Mouse (Mus musculus): ENCODE results near the gene Slc2a9.
"Not testable (repeated sequence)": the region's sequence is repeated elsewhere in the genome, so short reads cannot be mapped to it uniquely, and the experiment has no call there.

Gene Slc2a9

GRCm38 (mm10) chr5:38500043-38500442, 2.9 kb downstream of the Slc2a9 start:
- no peak for DNase-seq (ENCODE audit: low spot score)

- no peak for DNase-seq (ENCODE audit: low spot score)
Measured at GRCm38 (mm10) chr5:38499316-38499811, 3.6 kb downstream of the Slc2a9 start.

GRCm38 (mm10) chr5:38498479-38498878, 4.5 kb downstream of the Slc2a9 start:
- no peak for DNase-seq (ENCODE audit: low spot score)

- DNase-seq (ENCODE audit: low spot score) = no peak
Measured at GRCm38 (mm10) chr5:38496491-38497057, 6.4 kb downstream of the Slc2a9 start.

GRCm38 (mm10) chr5:38493890-38494289, 9.1 kb downstream of the Slc2a9 start:
- DNase-seq (ENCODE audit: low spot score) = no peak

DNA sequence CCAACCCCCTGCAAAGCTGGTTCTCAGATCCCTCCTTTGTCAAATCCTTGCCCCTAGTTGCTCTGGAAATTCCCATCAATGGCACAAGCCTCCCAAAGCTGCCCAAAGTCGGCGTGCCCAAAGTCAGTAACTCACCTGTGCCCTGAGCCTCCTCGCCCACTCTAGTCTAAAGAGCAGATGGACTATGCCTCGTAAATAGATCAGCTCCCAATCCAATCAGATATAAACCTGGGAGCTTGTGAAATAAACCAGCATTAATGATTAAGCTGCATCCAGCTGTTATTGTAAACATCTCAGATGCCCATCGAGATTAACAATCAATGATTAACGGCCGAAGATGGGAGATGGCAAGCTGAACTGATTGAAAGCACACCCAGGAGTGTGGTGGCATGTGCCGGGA, 11.2 kb downstream of the Slc2a9 start:
- DNase-seq (ENCODE audit: low spot score) = no peak

DNA sequence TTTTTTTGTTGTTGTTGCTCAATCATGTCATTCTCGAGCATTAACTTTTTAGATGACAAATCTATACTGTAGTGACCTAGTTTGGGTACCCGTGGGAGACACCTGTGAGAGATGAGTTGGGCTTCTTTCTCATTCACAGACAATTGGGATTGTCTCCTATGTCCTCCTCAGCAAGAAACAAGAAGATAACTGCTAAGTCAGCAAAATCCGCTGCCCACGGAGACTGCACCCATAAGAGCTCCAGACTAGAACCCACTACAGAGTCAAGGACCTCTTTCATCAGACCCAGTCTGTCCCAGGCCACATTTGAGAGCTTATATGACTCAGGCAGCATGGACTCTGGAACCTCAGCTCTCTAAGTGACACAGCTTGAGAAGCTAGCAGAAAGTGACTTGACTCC, 13.2 kb downstream of the Slc2a9 start:
- DNase-seq (ENCODE audit: low spot score) = no peak

DNA sequence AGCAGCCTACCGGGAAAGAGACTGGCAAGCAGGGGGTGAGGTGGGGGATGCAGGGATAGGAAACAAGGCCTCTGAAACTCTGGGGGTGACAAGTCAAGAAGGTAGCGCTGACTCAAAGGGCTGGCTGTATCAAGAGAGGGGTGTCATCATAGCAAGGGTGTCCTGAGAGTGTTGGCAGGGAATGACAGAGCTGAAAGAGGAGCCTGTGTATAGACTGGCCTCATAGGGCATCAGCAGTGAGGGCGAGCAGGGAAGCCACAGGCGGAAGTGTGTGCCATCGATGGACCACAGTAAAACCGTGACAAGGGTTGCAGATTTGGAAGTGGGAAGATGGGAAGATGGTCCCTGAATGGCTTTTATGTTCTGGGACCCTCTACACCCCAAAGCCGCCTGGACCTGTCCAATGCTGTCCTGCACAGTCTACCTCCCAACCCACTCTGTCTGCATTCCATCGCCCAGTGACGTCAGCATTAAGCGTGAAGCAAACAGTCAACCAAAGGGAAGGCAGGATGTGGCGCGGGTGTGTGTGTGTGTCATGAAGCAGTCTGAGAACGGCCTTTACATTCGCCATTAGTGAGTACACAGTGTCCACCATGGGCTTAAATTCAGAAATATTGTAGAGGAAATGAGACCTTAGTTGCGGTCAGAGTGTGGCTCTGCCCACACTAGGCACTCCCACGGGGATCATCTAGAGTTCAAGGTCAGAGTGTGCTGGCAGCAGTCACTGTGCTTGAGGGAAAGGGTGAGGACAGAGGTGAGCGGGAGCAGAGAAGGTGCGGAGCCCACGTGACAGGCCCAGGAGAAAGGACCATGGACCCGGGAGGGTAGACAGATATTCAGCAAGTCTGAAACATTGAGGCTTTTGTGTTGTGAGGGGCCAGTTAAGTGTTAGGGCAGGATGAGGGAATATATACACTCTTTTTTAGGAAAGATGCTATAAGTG, 14.0 kb downstream of the Slc2a9 start:
- DNase-seq (ENCODE audit: low spot score) = no peak

- no peak for DNase-seq (ENCODE audit: low spot score)
Measured at GRCm38 (mm10) chr5:38488026-38488425, 14.9 kb downstream of the Slc2a9 start.

DNA sequence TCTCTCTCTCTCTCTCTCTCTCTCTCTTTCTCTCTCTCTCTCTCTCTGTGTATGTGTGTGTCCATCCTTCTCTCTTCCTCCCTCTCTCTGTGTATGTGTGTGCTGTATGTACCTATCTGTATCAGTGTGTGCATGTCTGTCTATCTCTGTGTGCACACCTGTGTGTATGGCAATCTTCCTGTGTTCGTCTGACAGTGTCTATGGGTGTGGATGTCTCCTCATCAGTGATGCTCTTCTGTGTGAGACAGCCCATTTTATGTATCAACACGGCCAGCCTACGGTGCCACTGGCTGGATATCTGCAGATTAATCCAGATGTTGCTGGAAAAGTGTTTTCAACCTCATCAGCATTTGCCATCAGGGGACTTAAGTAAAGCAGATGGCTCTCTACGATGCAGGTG, 15.7 kb downstream of the Slc2a9 start:
- DNase-seq (ENCODE audit: low spot score) = no peak

DNA sequence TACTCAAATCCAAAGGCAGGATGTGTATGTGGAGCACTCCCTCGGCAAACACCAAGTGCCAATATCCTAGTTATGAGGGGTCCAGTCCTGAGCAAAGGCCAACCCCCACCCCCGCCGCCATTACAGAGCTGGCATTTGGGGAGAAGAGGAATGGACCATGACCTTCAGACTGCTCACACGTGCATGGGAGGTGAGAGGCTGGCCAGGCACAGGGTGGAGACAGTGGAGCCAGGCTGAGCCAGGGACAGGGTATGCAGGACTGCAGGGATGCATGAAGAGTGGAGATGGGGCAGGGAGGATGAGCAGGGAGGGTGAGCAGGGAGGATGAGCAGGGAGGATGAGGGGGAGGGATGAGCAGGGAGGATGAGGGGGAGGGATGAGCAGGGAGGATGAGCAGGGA, 17.0 kb downstream of the Slc2a9 start:
- no peak for DNase-seq (ENCODE audit: low spot score)

GRCm38 (mm10) chr5:38483518-38484110, 19.3 kb downstream of the Slc2a9 start:
- DNase-seq (ENCODE audit: low spot score) = no peak

- DNase-seq (ENCODE audit: low spot score) = no peak
Measured at GRCm38 (mm10) chr5:38480822-38481707, 21.9 kb downstream of the Slc2a9 start.

- DNase-seq (ENCODE audit: low spot score) = peak; percentile 70
Measured at GRCm38 (mm10) chr5:38479908-38480725, 22.8 kb downstream of the Slc2a9 start.

DNA sequence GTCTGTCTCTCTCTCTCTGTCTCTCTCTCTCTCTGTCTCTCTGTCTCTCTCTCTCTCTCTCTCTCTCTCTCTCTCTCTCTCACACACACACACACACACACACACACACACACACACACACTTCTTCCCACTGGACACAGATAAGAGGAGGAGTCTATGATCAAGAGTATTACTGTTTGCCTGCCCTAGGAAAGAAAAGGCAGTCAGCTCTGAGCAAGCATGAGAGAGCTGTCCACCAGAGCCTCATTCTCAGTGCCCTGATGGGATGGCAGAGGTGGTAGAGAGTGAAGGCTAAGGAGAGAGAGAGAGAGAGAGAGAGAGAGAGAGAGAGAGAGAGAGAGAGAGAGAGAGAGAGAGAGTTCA, 23.4 kb downstream of the Slc2a9 start:
- not testable (repeated sequence) for DNase-seq (ENCODE audit: low spot score)

DNA sequence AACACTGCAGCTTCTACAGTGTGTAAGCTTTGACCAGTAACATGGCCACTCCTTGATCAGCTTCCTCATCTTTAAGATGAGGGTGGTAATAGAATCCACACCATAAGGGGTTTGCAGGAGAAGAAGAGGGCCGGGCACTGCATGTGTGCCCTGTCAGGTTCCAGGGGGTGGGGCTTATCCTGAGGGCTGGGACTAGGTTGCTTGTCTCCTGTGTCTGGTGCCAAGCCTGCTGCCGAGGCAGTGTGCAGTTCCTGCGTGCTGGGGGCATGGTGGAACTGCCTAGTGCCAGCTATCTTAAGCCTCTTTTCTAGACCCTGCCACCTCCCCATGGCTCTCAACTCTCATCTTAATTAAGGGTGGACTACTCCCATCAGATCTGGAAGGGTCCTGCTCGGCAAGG, 23.9 kb downstream of the Slc2a9 start:
- DNase-seq (ENCODE audit: low spot score) = peak; percentile 68

DNA sequence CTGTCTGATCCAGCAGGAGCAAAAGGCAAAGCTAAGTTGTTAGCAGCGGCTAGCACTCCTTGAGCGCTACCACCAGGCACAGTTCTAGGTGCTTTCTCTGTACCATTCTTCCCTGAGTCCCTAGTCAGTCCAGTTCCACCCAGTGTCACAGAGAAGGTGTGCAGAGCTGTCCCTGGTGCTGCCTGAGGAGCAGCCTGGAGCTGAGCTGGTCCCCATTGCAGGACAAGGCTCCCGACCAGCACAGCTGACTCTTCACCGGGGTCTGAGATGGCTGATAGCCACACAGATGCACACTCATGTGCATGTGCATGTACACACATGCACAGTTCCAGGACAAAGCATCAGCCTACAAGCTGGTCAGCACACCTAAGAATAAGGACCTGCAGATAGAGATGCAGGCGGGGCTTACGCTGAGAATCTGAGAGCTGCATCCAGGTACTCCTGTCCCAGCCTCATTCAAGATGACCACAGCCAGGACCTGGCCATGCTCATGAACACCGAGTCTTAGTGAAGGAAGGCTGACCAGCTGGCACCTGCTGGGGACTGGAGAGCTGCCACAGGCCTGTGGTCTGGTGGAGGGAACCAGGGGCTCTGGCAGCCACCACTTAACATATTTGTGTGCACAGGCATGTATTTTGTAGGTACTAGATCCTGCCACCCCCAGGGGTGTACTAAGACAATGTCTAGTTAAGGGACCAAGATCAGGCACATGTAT, 25.1 kb downstream of the Slc2a9 start:
- DNase-seq (ENCODE audit: low spot score) = no peak

- no peak for DNase-seq (ENCODE audit: low spot score)
Measured at GRCm38 (mm10) chr5:38476861-38477565, 25.9 kb downstream of the Slc2a9 start.

- no peak for DNase-seq (ENCODE audit: low spot score)
Measured at GRCm38 (mm10) chr5:38470881-38471280, 32.1 kb downstream of the Slc2a9 start.

Measured in MN1 (cell line).